Mouse (Mus musculus) hindbrain, embryonic 15.5 days (tissue): ENCODE results near the gene Mettl16. TPM values are rescaled to one million over a fixed set of nuclear protein-coding genes. Genes with fewer than 3 reads are reported as not detected.
A peak's percentile ranks its signal among the peaks of the same experiment; 100 is the strongest.

Experiments
- ATAC-seq: fragments of 200-750 bp; cut with Nextera tagmentation; 2 replicates; pipeline ENCODE4 v1.8.0; 2017; ENCODE audit warnings: low read depth, moderate number of reproducible peaks, moderate TSS enrichment; ENCODE audit not compliant: low FRiP score
- H3K27ac ChIP-seq: fragments of 300-500 bp; sonication (generic); replicated peaks from 2 replicates; pipeline ENCODE4 v1.5.1; 2015; ENCODE audit warnings: mild to moderate bottlenecking, inconsistent platforms
- H3K27me3 ChIP-seq: fragments of 300-500 bp; sonication (generic); 2 replicates; pipeline ENCODE4 v1.6.1; 2015; ENCODE audit warnings: control low read depth, inconsistent platforms
- H3K36me3 ChIP-seq: fragments of 300-500 bp; sonication (generic); 2 replicates; pipeline ENCODE4 v1.6.1; 2015; ENCODE audit warnings: control low read depth, inconsistent platforms
- H3K4me1 ChIP-seq: fragments of 300-500 bp; sonication (generic); replicated peaks from 2 replicates; pipeline ENCODE4 v1.6.1; 2015; ENCODE audit warnings: control low read depth, inconsistent platforms
- H3K4me2 ChIP-seq: fragments of 300-500 bp; sonication (generic); 2 replicates; pipeline ENCODE4 v1.6.1; 2015; ENCODE audit warnings: moderate library complexity, mild to moderate bottlenecking, inconsistent platforms
- H3K4me3 ChIP-seq: fragments of 300-500 bp; sonication (generic); 2 replicates; pipeline ENCODE4 v1.5.1; 2015; ENCODE audit warnings: mild to moderate bottlenecking, inconsistent platforms
- H3K9ac ChIP-seq: fragments of 300-500 bp; sonication (generic); 2 replicates; pipeline ENCODE4 v1.6.1; 2015; ENCODE audit warnings: inconsistent platforms
- H3K9me3 ChIP-seq: fragments of 300-500 bp; sonication (generic); 2 replicates; pipeline ENCODE4 v1.6.1; 2016; ENCODE audit warnings: control low read depth, inconsistent platforms
- WGBS: fragments of 180-500 bp; shearing (Covaris S2); methylation state at CpG from one replicate; pipeline ENCODE4 v1.1.7; 2015; 5-methylcytosine and 5-hydroxymethylcytosine counted together
- polyA plus RNA-seq: library from polyadenylated mRNA; unstranded; fragments of >200 nt; fragmentation: Nextera tagmentation; extraction: Ambion mirVana; gene quantifications from 2 replicates; pipeline ENCODE4 v1.2.1, GENCODE M21; 2015

Gene Mettl16
- polyA plus RNA-seq, 1 experiment from 2014 or later: 53.5 TPM

DNA sequence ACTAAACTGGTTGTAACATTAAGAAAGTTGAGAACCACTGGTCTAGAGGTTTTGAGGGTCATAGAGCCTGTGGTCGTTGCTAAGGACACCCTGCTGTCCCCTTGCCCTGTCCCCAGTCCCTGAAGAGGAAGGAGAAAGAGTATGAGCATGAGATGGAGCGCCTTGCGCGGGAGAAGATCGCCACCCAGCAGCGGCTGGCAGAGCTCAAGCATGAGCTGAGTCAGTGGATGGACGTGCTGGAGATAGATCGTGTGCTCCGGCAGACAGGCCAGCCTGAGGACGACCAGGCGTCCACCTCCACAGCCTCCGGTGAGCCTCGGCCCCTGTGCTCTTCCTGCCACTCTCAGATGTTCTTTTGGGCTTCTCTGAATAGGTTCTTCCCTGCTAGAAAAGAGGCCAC is 71.4 kb downstream of the Mettl16 start:
- Histone ChIP-seq H3K36me3 (peaks cover 19% of the 10 kb centered on the region), H3K4me2 (no peak overlapping the region), H3K4me1 (peaks cover 31% of the 10 kb centered on the region), H3K4me3 (no peak overlapping the region), H3K9me3 (no peaks in the 10 kb centered on the region), H3K27me3 (no peaks in the 10 kb centered on the region), H3K27ac (no peak overlapping the region), H3K9ac (no peak overlapping the region)
- 78% methylated on average over 13 of the region's 13 CpGs for WGBS
- ATAC-seq: no peak

DNA sequence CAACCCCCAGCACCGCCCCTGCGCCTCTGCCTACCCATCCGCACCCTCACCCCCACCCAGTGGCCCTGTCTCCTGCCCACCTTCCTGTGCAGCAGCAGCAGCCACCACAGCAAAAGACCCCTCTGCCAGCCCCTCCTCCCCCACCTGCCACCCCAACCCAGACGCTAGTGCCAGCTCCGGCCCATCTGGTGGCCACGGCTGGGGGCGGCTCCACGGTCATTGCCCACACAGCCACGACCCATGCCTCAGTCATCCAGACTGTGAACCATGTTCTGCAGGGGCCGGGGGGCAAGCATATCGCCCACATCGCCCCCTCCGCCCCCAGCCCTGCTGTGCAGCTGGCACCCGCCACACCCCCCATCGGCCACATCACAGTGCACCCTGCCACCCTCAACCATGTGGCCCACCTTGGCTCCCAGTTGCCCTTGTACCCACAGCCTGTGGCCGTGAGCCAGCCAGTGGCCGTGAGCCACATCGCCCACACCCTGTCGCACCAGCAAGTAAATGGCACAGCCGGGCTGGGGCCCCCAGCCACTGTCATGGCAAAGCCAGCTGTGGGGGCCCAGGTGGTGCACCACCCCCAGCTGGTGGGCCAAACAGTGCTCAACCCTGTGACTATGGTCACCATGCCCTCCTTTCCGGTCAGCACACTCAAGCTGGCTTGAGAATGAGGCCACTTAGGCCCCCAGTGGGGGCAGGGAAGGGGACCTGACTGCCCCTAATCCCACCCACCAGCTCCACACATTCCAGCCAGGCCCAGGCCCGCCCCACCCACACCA is 72.2 kb downstream of the Mettl16 start:
- ATAC-seq: no peak
- H3K4me3 ChIP-seq: no peak overlapping the region
- H3K9me3 ChIP-seq: no peaks in the 10 kb centered on the region
- no peak overlapping the region for H3K9ac ChIP-seq
- WGBS: 86% methylated on average over 22 of the region's 22 CpGs
- H3K4me2 ChIP-seq: no peak overlapping the region
- no peak overlapping the region for H3K27ac ChIP-seq
- H3K4me1 ChIP-seq: peaks cover 26% of the 10 kb centered on the region
- H3K36me3 ChIP-seq: peaks cover 19% of the 10 kb centered on the region
- H3K27me3 ChIP-seq: no peaks in the 10 kb centered on the region

DNA sequence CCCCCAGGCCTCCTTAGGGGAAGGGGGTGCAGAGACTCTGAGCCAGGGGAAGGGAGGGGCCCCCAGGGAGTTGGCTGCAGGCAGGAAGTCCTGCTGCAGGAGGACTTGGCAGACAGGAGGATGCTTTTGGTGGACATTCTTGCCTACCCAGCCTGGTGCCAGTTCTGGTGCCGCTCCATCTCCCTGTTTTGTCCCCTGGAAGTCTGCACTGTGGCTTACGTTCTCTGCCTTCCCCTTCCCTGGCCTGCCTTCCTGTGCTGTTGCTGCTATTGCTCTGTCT is 72.7 kb downstream of the Mettl16 start:
- H3K27ac ChIP-seq: 0 out of 2 replicates have a peak overlapping the region, but pooled peaks have one; percentile 35
- H3K27me3 ChIP-seq: no peaks in the 10 kb centered on the region
- no peak overlapping the region for H3K4me3 ChIP-seq
- WGBS: 69% methylated on average over 2 of the region's 2 CpGs
- H3K36me3 ChIP-seq: peaks cover 19% of the 10 kb centered on the region
- H3K9ac ChIP-seq: no peak overlapping the region
- ATAC-seq: no peak
- H3K9me3 ChIP-seq: no peaks in the 10 kb centered on the region
- no peak overlapping the region for H3K4me2 ChIP-seq
- H3K4me1 ChIP-seq: peaks cover 27% of the 10 kb centered on the region

GRCm38 (mm10) chr11:74843761-74844160 is 73.1 kb downstream of the Mettl16 start:
- Histone ChIP-seq H3K27ac (0 out of 2 replicates have a peak overlapping the region, but pooled peaks have one; percentile 35), H3K27me3 (no peaks in the 10 kb centered on the region), H3K4me2 (no peak overlapping the region), H3K9ac (no peak overlapping the region), H3K9me3 (no peaks in the 10 kb centered on the region), H3K36me3 (peaks cover 19% of the 10 kb centered on the region), H3K4me1 (peaks cover 23% of the 10 kb centered on the region), H3K4me3 (no peak overlapping the region)
- no peak for ATAC-seq
- 64% methylated on average over 5 of the region's 5 CpGs for WGBS

DNA sequence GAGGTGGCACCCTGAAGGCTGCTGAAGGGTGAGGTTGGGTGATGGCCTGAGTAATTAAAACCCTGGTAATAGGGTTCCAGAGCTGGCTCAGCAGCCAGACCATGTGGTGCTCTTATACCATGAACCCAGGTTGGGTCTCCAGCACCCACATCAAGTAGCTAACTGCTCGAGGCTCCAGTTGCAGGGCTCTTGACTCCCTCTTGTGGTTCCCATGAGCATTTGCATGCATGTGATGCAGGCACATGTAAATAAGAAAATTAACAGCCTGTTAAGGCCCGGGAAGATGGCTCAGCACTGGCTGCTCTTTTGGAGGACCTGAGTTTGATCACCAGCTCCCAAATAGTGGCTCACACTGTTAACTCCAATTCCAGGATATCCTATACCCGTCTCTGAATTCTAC is 75.2 kb downstream of the Mettl16 start:
- H3K36me3 ChIP-seq: peaks cover 23% of the 10 kb centered on the region

GRCm38 (mm10) chr11:74847919-74848521 is 77.4 kb downstream of the Mettl16 start:
- Histone ChIP-seq H3K4me3 (no peak overlapping the region), H3K4me2 (no peak overlapping the region), H3K9me3 (no peaks in the 10 kb centered on the region), H3K4me1 (peaks cover 10% of the 10 kb centered on the region), H3K27ac (no peak overlapping the region), H3K27me3 (no peaks in the 10 kb centered on the region), H3K36me3 (peaks cover 25% of the 10 kb centered on the region), H3K9ac (no peak overlapping the region)
- ATAC-seq: peak; percentile 67
- 5% methylated on average over 13 of the region's 13 CpGs for WGBS

More for the DNA sequence above, 75.2 kb downstream of the Mettl16 start:
- Histone ChIP-seq H3K27me3 (no peaks in the 10 kb centered on the region), H3K4me1 (peaks cover 15% of the 10 kb centered on the region), H3K4me3 (no peak overlapping the region), H3K9me3 (no peaks in the 10 kb centered on the region), H3K4me2 (no peak overlapping the region), H3K9ac (no peak overlapping the region), H3K27ac (no peak overlapping the region)
- WGBS: 75% methylated on average over 3 of the region's 3 CpGs
- no peak for ATAC-seq

GRCm38 (mm10) chr11:74850998-74851661 is 80.5 kb downstream of the Mettl16 start:
- Histone ChIP-seq H3K27ac (no peak overlapping the region), H3K9me3 (no peaks in the 10 kb centered on the region), H3K4me2 (no peak overlapping the region), H3K4me3 (no peak overlapping the region), H3K27me3 (no peaks in the 10 kb centered on the region), H3K9ac (no peak overlapping the region), H3K36me3 (peaks cover 26% of the 10 kb centered on the region), H3K4me1 (peaks cover 8% of the 10 kb centered on the region)
- 84% methylated on average over 14 of the region's 14 CpGs for WGBS
- no peak for ATAC-seq

GRCm38 (mm10) chr11:74857756-74858155 is 87.1 kb downstream of the Mettl16 start:
- no peak overlapping the region for H3K27ac ChIP-seq
- H3K9ac ChIP-seq: no peak overlapping the region
- peaks cover 45% of the 10 kb centered on the region for H3K36me3 ChIP-seq
- no peak overlapping the region for H3K4me2 ChIP-seq
- no peak overlapping the region for H3K4me3 ChIP-seq
- no peaks in the 10 kb centered on the region for H3K4me1 ChIP-seq
- WGBS: 93% methylated on average over 9 of the region's 9 CpGs
- no peaks in the 10 kb centered on the region for H3K27me3 ChIP-seq
- H3K9me3 ChIP-seq: no peaks in the 10 kb centered on the region
- no peak for ATAC-seq

DNA sequence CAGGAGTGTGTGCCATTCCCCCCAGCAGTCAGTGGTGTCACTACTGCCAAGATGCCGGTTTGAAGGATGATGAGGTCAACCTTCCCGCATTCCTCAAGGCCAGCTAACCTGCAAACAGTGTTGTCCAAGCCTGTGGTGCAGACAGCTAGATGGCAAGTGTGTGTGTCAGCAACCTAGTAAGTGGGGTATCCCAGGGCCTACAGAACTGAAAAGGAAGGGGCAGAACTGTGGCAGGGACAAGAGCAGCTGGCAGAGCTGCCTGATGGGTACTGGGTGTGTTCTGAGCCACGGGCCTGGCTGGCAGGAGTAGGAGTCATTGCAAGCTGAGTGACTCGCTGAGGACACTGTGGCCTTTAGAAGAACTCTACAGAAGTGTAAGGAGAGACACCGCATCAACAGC is 91.5 kb downstream of the Mettl16 start:
- ATAC-seq: no peak
- Histone ChIP-seq H3K9me3 (no peaks in the 10 kb centered on the region), H3K27ac (no peak overlapping the region), H3K4me1 (0 out of 2 replicates have a peak, but pooled peaks cover 4% of the 10 kb centered on the region), H3K36me3 (peaks cover 51% of the 10 kb centered on the region), H3K4me2 (no peak overlapping the region), H3K4me3 (no peak overlapping the region), H3K9ac (no peak overlapping the region), H3K27me3 (no peaks in the 10 kb centered on the region)
- 90% methylated on average over 5 of the region's 5 CpGs for WGBS

- Histone ChIP-seq H3K27ac (no peak overlapping the region), H3K9me3 (no peaks in the 10 kb centered on the region), H3K4me2 (no peak overlapping the region), H3K9ac (no peak overlapping the region), H3K4me1 (0 out of 2 replicates have a peak, but pooled peaks cover 6% of the 10 kb centered on the region), H3K27me3 (no peaks in the 10 kb centered on the region), H3K4me3 (no peak overlapping the region), H3K36me3 (peaks cover 56% of the 10 kb centered on the region)
- WGBS: 28% methylated on average over 11 of the region's 11 CpGs
- no peak for ATAC-seq
Measured at GRCm38 (mm10) chr11:74863471-74863870, 92.8 kb downstream of the Mettl16 start.

GRCm38 (mm10) chr11:74864421-74864820 is 93.8 kb downstream of the Mettl16 start:
- H3K4me3 ChIP-seq: no peak overlapping the region
- peaks cover 10% of the 10 kb centered on the region for H3K4me1 ChIP-seq
- no peak for ATAC-seq
- H3K9ac ChIP-seq: no peak overlapping the region
- no peak overlapping the region for H3K27ac ChIP-seq
- no peaks in the 10 kb centered on the region for H3K27me3 ChIP-seq
- H3K4me2 ChIP-seq: no peak overlapping the region
- H3K9me3 ChIP-seq: no peaks in the 10 kb centered on the region
- 89% methylated on average over 9 of the region's 9 CpGs for WGBS
- peaks cover 50% of the 10 kb centered on the region for H3K36me3 ChIP-seq

- Histone ChIP-seq H3K9me3 (no peaks in the 10 kb centered on the region), H3K27ac (no peak overlapping the region), H3K4me3 (no peak overlapping the region), H3K4me1 (peaks cover 19% of the 10 kb centered on the region), H3K4me2 (no peak overlapping the region), H3K36me3 (peaks cover 46% of the 10 kb centered on the region), H3K27me3 (no peaks in the 10 kb centered on the region), H3K9ac (no peak overlapping the region)
- ATAC-seq: no peak
- 86% methylated on average over 9 of the region's 9 CpGs for WGBS
Measured at GRCm38 (mm10) chr11:74865252-74865651, 94.6 kb downstream of the Mettl16 start.
